Mouse (Mus musculus) CD4-positive, CD25-positive, alpha-beta regulatory T cell, adult 2 months (primary cell): ENCODE data around the gene Rgs6.

Source experiments
- DNase-seq: peaks from one replicate; pipeline ENCODE4 v3.0.0-alpha.2; 2012; ENCODE audit warnings: low read depth, low spot score

Rgs6 gene

DNA sequence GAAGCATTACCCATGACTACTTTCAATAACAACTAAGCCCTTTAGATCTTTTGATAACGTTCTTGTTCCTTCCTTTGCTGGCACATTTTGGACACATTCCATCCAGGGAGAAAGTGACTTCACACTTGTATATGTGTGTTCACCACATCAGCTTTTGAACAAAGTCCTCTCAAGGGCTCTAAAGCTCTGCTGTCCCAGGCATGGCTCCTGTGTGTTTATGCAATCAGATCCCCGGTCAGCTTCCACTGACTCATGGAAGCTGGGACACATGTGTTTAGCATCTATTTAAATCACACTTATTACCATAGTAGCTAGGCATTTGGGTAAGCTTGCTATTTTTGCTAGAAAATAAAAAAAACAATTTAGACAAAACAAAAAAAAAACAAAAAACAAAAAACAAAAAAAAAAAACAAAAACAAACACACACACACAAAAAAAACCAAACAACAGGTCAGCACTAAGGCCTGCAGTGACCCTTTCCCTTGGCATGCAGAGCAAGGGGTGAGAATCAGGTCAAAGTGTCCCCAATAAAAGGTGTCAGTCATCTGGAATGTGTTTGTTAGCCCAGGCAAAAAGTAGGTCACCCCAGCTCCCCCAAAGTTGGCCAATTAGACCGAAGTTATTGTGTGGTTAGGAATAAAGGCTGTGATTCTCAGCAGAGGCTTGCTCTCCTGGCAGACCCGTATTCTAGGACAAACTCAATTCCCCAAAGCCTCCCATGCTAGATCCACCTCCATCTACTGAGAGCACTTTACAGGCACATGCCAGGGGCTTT lies 267.4 kb downstream of the Rgs6 start:
- DNase-seq: no peak

DNA sequence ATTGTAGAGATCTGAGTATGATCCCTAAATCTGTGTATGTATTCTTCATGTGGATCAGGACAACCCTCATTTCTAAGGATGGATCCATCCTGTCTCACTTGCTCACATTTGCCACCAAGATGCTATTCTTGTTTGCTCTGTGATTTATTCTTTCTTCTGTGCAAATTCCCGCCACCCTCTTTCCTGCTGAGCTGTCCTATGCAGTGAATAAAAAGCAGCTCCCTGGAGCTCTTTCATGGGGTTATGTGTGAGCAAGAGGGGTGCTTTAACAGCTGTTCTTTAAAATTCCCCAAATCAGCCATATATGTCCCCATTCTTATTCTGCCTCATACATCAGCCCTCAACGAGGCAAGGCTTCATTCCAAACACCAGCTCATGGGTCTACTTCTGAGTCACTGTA lies 277.6 kb downstream of the Rgs6 start:
- DNase-seq: no peak

DNA sequence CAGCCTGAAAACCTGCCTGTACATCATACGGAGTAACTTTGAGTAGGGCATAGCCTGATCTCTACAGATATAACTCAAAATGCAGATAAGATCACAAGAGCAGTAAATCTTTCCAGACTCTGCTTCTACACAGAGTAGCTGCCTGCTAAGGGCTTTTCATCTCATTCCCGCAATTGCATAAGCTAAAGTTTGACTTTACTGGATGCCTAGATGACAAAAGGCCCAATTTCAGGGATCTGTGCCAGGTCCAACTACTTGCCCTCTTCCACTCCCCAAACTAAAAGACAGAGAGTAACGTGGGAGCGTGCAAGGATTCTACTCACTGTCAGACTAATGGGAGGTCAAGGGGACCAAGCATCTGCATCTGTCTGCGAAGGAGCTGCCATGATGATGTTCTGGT lies 292.6 kb downstream of the Rgs6 start:
- no peak for DNase-seq

DNA sequence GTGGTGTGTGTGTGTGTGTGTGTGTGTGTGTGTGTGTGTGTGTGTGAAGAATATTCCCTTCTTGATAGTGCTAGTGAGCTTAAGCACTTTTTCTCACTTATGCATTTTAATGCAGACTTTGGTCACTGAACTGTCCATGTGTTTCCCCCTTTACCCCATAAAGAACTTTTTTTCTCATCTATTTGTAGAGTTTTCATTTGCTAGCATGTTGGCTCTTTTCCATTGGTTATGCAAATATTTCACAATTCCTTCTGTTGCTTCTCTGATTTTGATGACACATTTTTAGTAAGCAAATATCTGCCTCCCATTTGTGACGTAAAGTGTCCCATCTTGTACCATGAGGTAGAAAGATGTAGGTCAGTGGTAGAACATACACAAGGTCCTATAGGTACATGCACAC lies 295.0 kb downstream of the Rgs6 start:
- DNase-seq: no peak

DNA sequence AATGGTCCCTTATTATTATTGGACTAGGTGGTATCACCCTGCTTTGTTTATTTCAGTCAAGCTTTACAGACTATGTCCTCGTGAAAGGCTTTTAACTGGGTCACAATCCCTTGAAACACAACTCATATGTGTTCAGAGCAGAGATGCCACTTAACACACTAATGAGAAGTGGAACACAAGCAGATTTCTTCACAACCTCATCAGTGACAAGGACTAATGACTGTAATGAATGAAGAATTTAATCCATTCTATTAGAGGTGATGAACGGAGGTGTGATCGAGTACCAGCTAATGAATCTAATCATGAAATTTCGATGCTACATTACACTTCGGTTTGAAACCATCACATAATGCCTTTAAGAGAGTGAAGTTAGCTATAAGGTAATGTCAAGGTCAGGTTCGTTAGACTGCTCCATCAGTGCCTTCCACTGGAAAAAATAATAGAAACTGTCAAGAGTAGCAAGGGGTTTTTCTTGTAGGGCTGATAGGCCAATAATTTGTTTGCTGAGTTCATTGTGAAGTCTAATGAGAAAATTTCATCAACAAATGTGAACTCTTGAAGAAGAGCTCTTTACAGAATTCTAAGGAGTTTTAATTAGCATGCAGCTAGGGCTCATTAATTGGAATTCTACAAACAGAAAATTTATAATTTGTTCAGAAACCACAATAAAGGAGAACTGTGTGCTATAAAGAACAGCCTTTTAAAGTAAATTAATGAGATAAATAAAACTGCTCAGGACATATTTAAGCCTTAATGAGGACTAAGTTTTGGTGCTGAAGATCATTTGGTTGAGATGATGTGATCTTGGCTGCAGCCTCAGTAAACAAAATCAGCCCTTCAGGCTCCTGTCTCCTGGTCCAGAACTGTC lies 307.1 kb downstream of the Rgs6 start:
- no peak for DNase-seq

DNA sequence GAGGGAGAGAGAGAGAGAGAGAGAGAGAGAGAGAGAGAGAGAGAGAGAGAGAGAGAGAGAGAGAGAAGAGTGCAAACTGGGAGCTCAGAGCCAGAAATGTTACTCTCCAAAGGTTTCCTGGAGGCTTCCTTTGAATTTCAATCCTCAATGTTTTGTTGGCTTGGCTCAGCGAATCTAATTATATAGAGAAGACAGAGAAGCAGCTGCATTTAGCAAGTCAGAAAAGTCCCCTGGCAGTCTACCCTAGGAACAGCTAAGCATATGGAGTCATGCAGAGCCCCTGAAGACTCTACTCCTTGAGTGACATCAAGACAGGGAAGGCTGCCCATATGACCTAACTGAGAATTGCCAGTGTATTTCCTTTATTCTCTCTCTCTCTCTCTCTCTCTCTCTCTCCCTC lies 317.7 kb downstream of the Rgs6 start:
- DNase-seq: no peak

DNA sequence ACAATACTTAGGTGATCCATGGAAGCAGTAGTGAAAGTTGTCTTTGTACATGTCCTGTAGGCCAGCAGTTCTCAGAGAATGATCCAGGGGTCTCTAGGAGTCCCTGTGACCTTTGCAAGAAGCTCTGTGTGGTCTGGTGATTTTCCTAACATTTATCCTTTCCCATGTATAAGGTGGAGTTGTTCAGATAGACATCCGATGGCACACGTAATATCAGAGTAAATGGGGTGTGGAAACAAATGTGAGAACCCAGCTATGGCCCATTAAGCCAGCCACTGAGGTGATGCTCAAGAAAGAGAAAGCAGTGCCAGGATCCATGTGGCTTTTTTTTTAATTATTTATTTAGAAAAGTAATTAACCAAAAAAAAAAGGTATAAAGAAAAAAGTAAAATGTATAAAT lies 322.8 kb downstream of the Rgs6 start:
- DNase-seq: no peak

DNA sequence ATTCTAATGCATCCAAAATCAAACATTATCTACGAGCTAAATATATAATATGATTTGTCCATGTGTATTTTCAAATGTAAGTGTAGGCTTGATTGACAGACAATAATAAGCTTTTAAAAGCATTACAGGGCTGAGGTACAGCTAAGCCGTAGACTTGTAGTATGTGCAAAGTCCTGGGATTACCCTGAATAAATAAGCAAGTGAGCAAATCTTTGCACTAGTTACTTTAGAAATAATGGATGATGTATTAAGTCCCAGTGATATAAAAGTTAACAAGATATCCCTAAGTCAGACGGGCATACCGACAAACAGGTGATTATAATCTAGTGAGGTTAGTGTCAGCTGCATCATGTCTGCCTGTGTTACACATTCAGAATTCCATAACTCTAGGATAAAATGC lies 326.0 kb downstream of the Rgs6 start:
- no peak for DNase-seq

DNA sequence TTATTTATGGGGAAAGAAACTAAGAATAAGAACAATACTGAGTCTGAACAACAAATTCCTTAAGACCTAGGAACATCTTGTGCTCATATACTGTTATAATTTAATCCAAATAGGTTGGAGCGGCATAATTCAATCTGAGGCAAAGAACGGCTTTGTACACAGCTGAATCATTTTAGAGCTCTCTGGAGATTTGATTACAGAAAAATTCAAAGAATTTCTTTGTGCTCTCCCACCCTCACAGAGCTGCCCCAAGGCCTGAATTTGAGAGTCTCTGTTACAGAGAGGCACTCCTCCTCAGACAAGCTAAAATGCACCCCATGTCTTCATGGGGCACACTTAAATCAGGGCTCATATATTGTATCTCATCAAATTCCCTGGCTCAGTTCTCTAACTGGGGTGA lies 332.1 kb downstream of the Rgs6 start:
- DNase-seq: no peak

DNA sequence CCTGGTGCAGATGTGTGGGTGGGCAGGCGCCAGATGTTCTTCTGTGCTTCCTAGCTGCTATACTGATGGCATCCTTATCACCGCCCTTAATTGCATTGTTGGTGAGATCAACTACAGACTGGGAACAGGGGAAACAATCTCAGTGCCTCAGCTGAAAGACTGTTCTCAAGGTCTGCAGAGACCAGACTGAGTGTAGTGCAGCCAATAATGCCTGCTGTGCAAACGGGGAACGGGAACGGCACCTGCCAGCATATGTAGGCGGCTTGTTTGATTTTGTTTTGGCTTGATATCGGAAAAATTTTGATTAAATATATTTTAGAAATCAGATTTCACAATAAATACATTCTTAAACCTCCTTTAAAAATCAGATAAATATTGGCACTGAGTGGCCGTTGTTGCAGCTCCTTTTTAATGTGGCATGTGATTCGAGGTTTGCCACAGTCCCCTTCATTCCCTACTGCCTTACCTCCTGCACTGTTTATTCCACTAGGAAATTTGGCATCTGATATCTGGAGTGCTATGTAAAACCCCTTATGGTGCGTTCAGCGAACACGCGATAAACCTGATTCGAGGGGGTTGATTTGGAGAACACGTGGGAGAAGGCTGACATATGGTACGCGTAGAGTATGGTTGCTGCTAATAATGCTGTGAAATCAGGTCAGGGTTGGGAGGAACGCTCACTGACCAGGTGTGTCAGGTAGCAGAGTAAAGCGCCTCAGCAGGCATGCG lies 333.4 kb downstream of the Rgs6 start:
- DNase-seq: no peak

DNA sequence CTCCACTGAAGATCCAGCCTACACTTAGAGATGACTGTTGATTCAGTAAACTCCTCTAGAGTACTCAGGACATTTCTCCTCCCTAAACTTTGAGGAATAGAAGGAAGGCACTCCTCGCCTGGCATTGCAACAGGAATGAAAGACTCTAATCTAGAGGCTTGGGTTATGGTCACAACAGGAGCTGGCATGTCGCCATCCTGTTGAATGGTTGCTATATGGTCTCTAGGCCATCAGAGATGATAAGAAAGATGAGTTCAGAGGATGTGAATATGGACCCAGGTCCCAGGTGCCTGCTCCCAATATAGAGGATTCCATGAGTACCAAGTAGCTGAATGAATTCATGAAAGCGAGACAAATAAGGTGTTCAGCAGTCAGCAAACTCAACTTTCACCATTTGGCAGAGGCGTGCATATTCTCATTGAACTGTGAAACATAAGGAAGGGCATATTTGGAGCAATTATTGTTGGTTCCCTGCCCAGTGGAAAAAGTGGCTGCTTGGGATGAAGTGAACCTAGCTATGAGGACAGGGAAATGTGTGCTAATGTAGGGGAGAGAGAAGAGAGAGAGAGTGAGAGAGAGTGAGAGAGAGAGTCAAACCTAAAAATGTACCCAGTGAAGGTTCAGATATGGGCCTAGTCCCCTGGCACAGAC lies 334.9 kb downstream of the Rgs6 start:
- DNase-seq: no peak

DNA sequence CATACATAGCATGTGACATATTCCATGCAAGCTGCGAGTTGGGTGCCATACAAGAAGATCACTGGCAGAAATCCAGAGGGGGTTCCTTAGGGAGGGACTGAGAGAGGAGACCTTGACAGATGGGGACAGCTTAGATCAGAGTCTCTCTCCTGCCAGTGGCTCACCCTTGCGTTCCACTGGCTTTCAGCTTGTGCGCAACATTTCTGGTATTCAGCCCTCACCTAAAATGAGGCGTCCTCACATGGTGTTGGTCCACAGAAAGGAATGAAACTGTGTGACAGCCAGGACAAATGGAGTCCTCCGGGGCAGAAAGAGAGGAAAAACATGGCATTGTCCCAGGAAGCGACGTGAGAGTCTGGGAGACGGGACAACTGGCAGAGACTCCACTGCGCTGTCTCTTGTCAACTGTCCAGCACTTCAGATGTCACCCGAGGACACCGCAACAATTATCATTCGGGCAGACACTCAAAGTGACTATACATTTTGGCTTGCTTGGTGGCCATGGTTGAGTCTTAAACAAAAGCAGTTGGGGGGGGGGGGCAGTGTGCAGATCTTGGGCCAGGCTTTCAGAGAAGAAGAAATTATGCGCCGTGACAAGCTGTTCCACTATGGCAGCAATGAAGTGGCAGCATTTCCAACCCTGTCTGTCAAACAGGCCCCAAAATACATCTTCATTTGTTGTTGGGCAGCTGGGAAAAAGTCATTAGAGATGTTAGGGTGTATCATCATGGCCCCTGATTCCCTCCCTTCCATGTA lies 344.8 kb downstream of the Rgs6 start:
- DNase-seq: no peak

DNA sequence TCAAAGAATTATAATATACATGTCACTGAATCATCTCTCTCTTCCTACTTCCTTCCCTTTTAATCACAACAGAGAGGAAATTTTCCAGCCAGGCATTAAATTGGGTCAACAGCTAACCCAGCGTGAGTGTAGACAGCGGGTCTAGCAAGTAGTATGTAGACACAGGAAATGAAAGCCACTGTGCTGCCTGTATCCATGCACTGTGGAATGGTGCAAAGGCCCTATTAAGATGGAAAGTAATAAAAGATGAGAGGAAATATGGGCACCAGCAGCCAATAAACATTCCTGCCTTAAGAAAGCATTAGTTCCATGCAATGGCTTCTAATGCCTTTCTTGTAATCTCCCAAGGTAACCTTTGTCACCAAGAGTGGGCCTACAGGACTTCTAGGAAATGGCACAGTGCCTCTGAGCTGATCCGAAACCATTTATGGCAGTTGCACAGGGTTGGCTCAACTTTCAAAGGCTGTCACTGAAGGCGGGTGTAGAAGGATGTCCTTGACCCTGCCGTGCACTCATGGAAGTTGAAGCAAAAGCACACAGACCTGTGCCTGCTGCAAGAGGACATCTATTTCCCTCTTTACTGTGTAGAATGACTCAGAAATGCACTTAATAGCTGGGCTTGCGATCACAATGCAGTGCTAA lies 347.1 kb downstream of the Rgs6 start:
- DNase-seq: no peak

DNA sequence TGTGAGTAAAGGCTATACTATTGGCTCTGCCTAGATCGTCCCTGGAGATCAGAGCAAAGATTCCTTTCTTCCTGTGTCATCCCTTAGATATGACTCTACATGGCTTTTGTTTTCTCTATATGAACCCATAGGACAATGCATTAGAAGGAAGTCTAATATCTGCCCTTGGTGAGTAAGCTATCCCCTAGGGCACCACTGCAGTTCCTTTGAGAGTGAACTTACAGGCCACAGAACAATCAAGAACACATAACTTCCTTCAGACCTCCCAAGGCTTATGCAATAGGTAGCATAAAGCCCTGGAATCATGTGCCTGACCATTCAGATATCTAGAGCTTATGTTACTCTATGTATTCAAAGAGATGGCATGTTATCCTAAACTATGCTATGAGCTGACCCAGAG lies 347.7 kb downstream of the Rgs6 start:
- DNase-seq: no peak

DNA sequence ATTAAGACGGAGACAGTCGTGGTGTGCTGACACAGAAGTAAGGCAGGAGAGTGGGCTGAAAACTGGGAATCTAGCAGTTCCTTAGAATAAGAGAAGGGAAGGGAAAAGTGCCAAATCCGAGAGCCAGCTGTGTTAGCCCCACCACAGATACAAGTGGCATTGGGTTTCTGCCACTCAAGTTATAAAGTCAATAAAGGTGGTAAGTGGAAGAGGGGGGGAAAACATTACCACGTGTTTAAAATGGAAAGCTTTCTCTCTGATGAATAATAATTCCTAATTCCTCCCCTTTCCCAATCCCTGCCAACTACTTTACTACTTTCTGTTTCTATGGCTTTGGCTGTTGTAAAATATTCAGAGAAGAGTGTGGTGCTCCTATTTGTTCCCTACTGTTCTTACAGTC lies 352.4 kb downstream of the Rgs6 start:
- DNase-seq: no peak

DNA sequence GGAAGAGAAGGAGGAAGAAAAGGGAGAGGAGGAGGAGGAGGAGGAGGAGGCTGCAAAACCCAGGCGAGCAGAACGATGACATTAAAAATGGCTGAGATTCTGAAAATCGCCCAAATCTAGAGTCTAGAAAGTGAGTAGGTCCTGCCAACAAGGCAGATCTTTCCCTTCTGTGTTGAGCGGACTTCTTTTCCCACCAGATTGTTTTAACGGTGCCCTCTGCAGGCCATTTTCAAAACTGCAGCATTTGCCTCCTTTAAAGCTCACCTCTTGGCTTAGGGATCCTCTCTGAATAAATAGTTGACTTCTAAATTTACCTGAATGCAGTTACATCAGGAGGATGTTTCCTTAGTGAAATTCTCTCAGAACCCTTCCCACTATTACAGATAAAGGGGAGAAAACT lies 358.4 kb downstream of the Rgs6 start:
- DNase-seq: peak; percentile 67

DNA sequence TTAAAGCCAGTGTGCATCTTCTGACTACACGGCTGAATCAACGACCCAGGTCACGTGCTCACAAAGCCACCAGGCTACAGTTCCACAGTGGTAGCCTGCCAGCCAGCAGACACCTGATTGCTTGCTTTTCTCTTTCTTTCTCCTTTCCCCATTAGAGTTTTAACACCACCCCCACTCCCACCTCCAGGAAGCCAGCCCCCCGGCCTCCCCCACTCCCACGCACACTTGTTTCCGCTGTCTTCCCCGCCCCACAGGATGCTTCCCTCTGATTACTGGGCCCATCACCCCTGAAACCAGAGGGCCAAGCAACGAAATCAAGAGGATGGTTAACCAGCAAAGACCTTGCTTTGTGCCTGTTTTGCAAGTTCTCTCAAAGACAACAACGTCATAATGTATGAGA lies 373.0 kb downstream of the Rgs6 start:
- DNase-seq: peak; percentile 49

DNA sequence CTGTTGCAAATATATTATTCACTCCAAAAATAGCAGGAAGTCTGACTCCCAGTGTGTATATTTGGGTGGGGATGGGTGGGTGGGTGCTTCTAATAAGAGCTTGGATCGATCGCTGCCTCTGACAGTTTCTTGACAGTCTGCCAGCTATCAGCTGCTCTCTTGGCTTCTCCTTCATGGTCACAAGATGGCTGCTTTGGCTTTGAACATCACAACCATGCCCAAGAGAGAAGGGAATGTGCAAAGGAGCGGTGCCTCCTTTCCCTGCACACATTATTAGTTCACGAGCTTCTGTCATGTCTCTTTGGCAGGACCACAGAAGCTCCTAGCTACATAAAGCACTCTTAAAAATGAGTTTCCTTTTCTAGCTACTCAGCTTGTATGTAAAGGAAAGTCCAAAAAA lies 373.8 kb downstream of the Rgs6 start:
- no peak for DNase-seq

DNA sequence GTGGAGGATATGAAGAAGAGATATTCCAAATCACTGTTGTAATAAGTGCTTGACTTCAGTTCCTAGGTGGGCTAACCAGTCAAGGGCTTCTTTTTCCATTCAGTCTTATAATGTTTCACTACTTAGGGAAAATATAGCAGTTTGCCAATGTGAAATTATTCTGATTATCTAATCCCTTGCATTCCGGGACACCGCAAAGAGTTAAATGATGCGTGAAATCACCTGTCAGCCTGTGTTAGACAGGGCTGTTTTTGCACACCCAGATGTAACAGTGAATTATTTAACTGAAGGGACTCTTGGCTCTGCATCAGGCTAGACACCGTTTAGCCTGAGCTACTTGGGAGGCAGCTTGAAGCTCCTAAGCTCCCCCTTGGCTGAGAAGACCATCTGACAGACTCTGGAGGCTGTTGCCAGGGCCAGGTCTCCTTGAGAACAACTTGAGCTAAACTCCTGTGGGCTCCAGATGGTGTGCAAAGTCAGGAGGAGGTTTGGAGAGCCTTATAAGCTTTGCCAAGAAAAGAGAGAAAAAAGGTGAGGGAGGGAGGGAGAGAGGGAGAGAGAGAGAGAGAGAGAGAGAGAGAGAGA lies 382.5 kb downstream of the Rgs6 start:
- DNase-seq: no peak

DNA sequence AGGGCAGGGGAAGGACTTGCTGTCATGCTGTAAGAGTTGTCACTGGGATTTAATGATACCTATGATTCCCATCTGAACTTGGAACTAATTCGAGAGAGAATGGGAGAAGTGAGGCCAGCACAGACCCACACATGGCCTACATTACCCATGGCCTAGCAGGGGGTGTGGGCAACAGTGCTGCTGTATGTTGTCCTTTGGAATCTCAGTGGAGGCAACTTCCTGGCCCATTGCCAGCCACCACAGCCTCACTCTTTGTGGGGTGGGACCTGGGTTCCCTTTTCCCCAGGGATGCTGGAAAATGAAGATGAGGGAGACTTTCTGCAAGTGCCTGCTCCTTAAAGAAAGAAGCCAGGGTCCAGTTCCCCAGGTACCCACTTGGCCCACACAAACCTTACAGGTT lies 383.1 kb downstream of the Rgs6 start:
- DNase-seq: no peak
